Mouse (Mus musculus) cortical plate, adult 2 months (tissue): ENCODE results near the gene Mboat1.

Experiments used
- CTCF ChIP-seq: fragments of 200-500 bp; IDR thresholded peaks from 2 replicates; pipeline ENCODE4 v1.5.1; 2011; ENCODE audit warnings: mild to moderate bottlenecking, control low read depth, low read length; ENCODE audit not compliant: insufficient read depth; ENCODE audit errors: extremely low read depth
- POLR2A ChIP-seq: fragments of 200-500 bp; IDR thresholded peaks from 2 replicates; pipeline ENCODE4 v1.6.1; 2011; ENCODE audit warnings: mild to moderate bottlenecking, low read length, control low read depth; ENCODE audit not compliant: insufficient read depth; ENCODE audit errors: extremely low read depth

GRCm38 (mm10) chr13:30096536-30096935 lies 39.8 kb upstream of the Mboat1 start:
- TF ChIP-seq CTCF (no peak), POLR2A (no peak)
